Mouse (Mus musculus): ENCODE measurements at regions not wholly inside any gene's neighbourhood (a gene's known extent, or its start where the extent isn't known, plus 50 kb on each side); places are given as distances from the start of the nearest gene placed in this dataset.

DNA sequence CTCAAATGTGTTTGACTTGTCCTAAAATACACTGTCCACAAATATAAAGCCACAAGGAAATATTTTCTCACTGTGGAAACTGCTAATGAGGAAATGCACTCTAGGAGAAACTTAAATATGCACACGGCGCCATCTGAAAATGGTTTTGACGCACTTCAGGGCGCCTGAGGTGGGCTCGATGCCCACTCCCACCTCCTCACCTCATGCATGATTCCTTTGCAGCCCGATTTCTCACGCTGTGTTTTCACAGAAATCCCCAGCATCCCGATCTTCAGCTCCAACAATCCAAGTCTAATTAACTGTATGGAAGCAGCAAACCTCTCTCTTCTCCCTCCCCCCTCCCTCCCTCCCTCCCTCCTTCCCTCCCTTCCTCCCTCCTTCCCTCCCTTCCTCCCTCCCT is 92.5 kb upstream of the Plcz1 start:
- no peaks in the 10 kb centered on the region for H3K27me3 ChIP-seq (replicated peaks)
- TF ChIP-seq FLI1 (IDR thresholded peaks at IDR 0.05; ENCODE audit: low read length) (no peak), GATA1 (IDR thresholded peaks at IDR 0.05; ENCODE audit: borderline replicate concordance, low read length) (no peak)
- H3K9me3 ChIP-seq = peaks cover 35% of the 10 kb centered on the region

DNA sequence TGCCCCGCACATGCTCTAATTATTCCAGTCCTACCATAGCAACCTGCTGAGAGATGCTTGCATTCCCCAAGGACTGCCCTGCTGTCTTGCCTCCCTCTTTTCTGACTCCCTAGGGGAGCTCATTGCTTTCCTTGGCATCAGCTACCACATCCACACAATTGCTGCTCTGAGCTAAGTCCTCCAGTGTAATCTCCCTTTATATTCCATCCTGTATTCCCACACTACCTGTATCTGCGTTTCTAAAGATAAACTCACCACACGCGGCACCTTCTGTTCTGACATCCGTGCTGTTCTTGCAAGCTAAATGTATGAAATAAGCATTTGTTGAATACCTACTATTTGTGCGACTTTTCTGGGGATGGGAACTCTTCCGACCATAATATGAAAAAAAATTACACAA is 85.4 kb upstream of the Plcz1 start:
- Histone ChIP-seq H3K36me3 (replicated peaks; ENCODE audit: low read length) (no peaks in the 10 kb centered on the region), H3K27me3 (replicated peaks) (no peaks in the 10 kb centered on the region), H3K4me1 (no peaks in the 10 kb centered on the region), H3K4me3 (replicated peaks) (peak overlapping the region; percentile 64), H3K9me3 (peaks cover 58% of the 10 kb centered on the region)
- TF ChIP-seq FLI1 (IDR thresholded peaks at IDR 0.05; ENCODE audit: low read length) = no peak
- no peak for TF ChIP-seq GATA1 (IDR thresholded peaks at IDR 0.05; ENCODE audit: borderline replicate concordance, low read length)

More for the DNA sequence above, 92.5 kb upstream of the Plcz1 start:
- H3K4me1 ChIP-seq = no peaks in the 10 kb centered on the region
- H3K36me3 ChIP-seq (replicated peaks; ENCODE audit: low read length) = no peaks in the 10 kb centered on the region
- H3K4me3 ChIP-seq (replicated peaks) = no peak overlapping the region

DNA sequence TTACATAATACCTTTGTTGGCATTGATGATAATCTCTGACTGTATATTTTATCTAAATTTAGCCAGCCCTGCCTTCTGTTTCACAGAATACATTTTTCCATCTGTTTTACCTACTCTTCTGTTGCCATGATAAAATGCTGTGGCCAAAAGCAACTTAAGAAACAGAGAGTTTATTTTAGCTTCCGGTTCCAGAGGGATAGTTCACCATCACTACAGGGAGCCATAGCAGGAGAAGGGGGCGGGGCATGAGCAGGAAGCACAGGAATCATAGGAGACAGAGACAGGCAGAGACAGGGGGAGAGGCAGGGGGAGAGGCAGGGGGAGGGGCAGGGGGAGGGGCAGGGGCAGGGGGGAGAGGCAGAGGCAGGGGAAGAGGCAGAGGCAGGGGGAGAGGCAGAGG is 72.8 kb upstream of the Plcz1 start:
- H3K27me3 ChIP-seq (replicated peaks) = no peaks in the 10 kb centered on the region
- no peak for TF ChIP-seq FLI1 (IDR thresholded peaks at IDR 0.05; ENCODE audit: low read length)
- TF ChIP-seq GATA1 (IDR thresholded peaks at IDR 0.05; ENCODE audit: borderline replicate concordance, low read length) = no peak
- H3K9me3 ChIP-seq = peaks cover 21% of the 10 kb centered on the region
- no peaks in the 10 kb centered on the region for H3K4me1 ChIP-seq
- no peak overlapping the region for H3K4me3 ChIP-seq (replicated peaks)
- H3K36me3 ChIP-seq (replicated peaks; ENCODE audit: low read length) = no peaks in the 10 kb centered on the region

DNA sequence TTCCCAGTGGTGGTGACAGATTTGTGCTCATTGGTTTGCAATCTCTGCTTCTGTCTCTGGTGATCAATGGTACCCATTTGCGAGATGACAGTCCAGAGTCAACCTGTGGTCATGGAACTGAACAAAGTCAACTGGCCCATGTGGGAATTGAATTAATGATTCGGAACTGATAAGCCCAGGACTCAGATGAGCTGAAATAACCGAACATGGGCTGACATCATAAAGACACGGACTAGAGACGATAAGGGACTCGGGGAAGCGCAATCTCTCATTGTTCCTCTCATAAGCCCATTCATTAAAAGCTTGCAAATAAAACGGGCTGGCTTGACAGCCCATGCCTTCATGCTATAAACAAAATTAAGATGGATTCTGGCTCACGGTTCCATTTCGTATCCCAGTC is 70.8 kb upstream of the Plcz1 start:
- Histone ChIP-seq H3K4me3 (replicated peaks) (no peak overlapping the region), H3K4me1 (no peaks in the 10 kb centered on the region), H3K27me3 (replicated peaks) (no peaks in the 10 kb centered on the region), H3K9me3 (peaks cover 20% of the 10 kb centered on the region), H3K36me3 (replicated peaks; ENCODE audit: low read length) (no peaks in the 10 kb centered on the region)
- TF ChIP-seq FLI1 (IDR thresholded peaks at IDR 0.05; ENCODE audit: low read length) = no peak

DNA sequence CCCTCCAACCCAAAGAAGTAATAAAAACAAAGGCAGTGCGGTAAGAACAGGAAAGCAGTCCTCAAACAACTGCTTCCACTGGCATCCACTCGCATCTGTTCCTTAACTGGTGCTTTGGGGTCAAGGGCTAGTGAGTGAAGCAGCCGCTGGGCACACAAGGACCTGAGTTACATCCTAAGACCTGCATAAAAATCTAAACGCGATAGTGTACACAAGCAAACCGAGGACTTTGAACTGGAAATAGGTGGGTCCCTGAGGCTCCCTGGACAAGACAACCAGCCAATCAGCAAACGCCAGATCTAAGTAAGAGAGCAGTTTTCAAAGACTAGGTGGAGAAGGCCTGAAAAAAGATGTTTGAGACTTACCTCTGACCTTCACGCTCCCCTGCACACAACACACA is 66.8 kb upstream of the Plcz1 start:
- no peak for TF ChIP-seq FLI1 (IDR thresholded peaks at IDR 0.05; ENCODE audit: low read length)
- no peak for TF ChIP-seq GATA1 (IDR thresholded peaks at IDR 0.05; ENCODE audit: borderline replicate concordance, low read length)
- H3K36me3 ChIP-seq (replicated peaks; ENCODE audit: low read length) = no peaks in the 10 kb centered on the region
- no peak overlapping the region for H3K4me3 ChIP-seq (replicated peaks)
- H3K4me1 ChIP-seq = no peaks in the 10 kb centered on the region
- peaks cover 39% of the 10 kb centered on the region for H3K9me3 ChIP-seq
- H3K27me3 ChIP-seq (replicated peaks) = no peaks in the 10 kb centered on the region

DNA sequence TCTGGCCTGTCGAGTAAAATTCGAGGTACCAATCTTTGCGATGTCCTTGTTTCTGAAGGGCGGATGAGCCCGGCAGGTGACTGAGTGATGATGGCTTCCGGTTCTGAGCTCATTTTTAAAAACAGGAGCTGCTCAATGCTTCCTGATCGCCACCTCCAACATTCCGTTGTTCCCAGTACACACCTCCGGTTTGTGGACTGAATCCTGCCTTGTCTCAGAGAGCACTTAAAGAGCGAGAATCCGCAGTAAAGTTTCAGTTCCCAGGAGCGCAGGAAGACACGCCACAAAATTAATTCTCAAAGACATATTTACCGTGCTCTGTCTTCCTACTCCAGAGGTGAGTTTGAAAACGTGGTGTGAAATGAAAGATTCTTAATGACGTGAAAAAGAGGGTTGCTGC is 66.4 kb upstream of the Plcz1 start:
- peaks cover 42% of the 10 kb centered on the region for H3K9me3 ChIP-seq
- H3K36me3 ChIP-seq (replicated peaks; ENCODE audit: low read length) = no peaks in the 10 kb centered on the region
- H3K27me3 ChIP-seq (replicated peaks) = no peaks in the 10 kb centered on the region
- H3K4me1 ChIP-seq = no peaks in the 10 kb centered on the region
- TF ChIP-seq GATA1 (IDR thresholded peaks at IDR 0.05; ENCODE audit: borderline replicate concordance, low read length) (no peak), FLI1 (IDR thresholded peaks at IDR 0.05; ENCODE audit: low read length) (no peak)
- no peak overlapping the region for H3K4me3 ChIP-seq (replicated peaks)

DNA sequence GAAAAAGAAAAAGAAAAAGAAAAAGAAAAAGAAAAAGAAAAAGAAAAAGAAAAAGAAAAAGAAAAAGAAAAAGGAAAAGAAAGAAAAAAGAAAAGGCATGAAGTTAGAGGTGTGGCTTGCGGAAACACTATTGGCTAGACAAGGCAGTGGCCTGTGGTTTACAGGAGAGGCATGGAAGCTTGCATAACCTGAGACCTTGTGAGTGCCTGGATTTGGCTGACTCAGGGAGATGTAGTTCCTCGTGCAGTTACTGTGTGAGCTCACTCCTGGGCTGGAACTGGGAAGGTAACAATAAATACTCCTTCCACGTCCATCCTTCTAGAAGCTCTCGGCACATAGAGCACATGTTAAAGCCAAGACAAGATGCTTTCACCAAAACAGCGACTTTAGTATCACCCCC is 64.9 kb upstream of the Plcz1 start:
- no peak overlapping the region for H3K4me3 ChIP-seq (replicated peaks)
- H3K9me3 ChIP-seq = peaks cover 33% of the 10 kb centered on the region
- H3K27me3 ChIP-seq (replicated peaks) = no peaks in the 10 kb centered on the region
- TF ChIP-seq GATA1 (IDR thresholded peaks at IDR 0.05; ENCODE audit: borderline replicate concordance, low read length) = no peak
- TF ChIP-seq FLI1 (IDR thresholded peaks at IDR 0.05; ENCODE audit: low read length) = no peak
- H3K4me1 ChIP-seq = no peaks in the 10 kb centered on the region
- no peaks in the 10 kb centered on the region for H3K36me3 ChIP-seq (replicated peaks; ENCODE audit: low read length)

DNA sequence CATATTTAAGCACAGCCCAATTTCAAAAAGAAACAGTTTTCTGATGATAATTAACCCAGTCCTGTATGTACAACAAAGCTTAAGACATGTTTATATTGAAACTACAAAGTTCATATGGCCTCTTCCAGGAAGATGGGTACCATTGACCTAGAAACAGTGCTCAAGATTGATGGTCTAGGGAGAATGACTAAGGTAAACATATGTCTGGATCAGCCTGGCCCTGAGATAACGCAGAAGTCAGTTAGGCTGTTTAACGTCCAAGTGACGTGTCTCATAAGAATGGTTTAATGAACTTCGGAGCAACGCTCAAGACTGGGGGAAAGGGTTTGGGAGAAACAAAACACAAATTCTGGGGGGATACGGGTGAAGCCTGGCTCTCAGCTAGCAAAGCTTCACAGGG is 60.8 kb upstream of the Plcz1 start:
- no peaks in the 10 kb centered on the region for H3K4me1 ChIP-seq
- H3K9me3 ChIP-seq = peaks cover 43% of the 10 kb centered on the region
- H3K27me3 ChIP-seq (replicated peaks) = no peaks in the 10 kb centered on the region
- TF ChIP-seq FLI1 (IDR thresholded peaks at IDR 0.05; ENCODE audit: low read length) (no peak), GATA1 (IDR thresholded peaks at IDR 0.05; ENCODE audit: borderline replicate concordance, low read length) (no peak)
- H3K36me3 ChIP-seq (replicated peaks; ENCODE audit: low read length) = no peaks in the 10 kb centered on the region
- H3K4me3 ChIP-seq (replicated peaks) = no peak overlapping the region

DNA sequence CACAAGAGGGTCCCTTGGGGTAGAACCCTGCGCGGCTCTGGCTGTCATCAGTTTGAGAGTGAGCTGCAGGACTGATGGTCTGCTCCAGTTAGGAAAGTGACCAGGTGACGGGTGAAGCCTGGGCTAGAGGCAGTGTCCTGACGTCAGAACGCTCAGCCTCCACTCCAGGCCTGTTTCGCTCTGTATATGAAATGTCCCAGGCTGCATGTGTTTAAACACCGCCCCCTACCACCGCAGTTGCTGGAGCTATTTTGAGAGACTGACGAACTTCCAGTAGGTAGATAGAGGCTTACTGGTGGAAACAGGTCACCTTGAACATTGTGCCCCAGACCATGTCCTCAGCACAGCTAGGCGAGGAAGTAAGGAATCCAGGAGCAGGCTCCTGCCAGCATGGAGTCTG is 54.2 kb upstream of the Plcz1 start:
- H3K9me3 ChIP-seq = peaks cover 42% of the 10 kb centered on the region
- no peaks in the 10 kb centered on the region for H3K36me3 ChIP-seq (replicated peaks; ENCODE audit: low read length)
- H3K27me3 ChIP-seq (replicated peaks) = no peaks in the 10 kb centered on the region
- H3K4me3 ChIP-seq (replicated peaks) = no peak overlapping the region
- TF ChIP-seq GATA1 (IDR thresholded peaks at IDR 0.05; ENCODE audit: borderline replicate concordance, low read length) (no peak), FLI1 (IDR thresholded peaks at IDR 0.05; ENCODE audit: low read length) (no peak)
- H3K4me1 ChIP-seq = no peaks in the 10 kb centered on the region

Measured in megakaryocyte, embryonic 14.5 days (primary cell).